Mouse (Mus musculus): ENCODE measurements around the gene Lrrc66. TPM values are rescaled to one million over a fixed set of nuclear protein-coding genes. Genes with fewer than 3 reads are reported as not detected.
"Not testable (repeated sequence)": the region's sequence is repeated elsewhere in the genome, so short reads cannot be mapped to it uniquely, and the experiment has no call there.

Gene Lrrc66
- total and polyA plus RNA-seq, 3 experiments: 0.04 TPM; not detected in 2

GRCm38 (mm10) chr5:73586597-73586996, 45.7 kb downstream of the Lrrc66 start:
- dilution Hi-C loops (cut with MboI; ENCODE audit: extremely low pct_ligation_motif_present, extremely low pct_unique_long_range_greater_than_20kb, low sequenced_read_pairs): no loop called here
- Histone ChIP-seq H3K4me3 (replicated peaks in 1 of 3; ENCODE audit: low read depth in 2 of 3, low read length in 2 of 3, poor library complexity in 1 of 3) (no peak overlapping the region), H3K4me2 (ENCODE audit: insufficient read depth, low read depth, poor library complexity, severe bottlenecking) (no peak overlapping the region), H3K36me3 (replicated peaks in 1 of 2; ENCODE audit: control insufficient read depth in 1 of 2, insufficient read depth in 1 of 2, low read length in 1 of 2) (no peaks in the 10 kb centered on the region), H3K79me2 (replicated peaks; ENCODE audit: control insufficient read depth, extremely low read depth, insufficient read depth, poor library complexity, severe bottlenecking) (no peaks in the 10 kb centered on the region), H3K4me1 (ENCODE audit: control insufficient read depth in 1 of 2, insufficient read depth in 2 of 2) (no peaks in the 10 kb centered on the region), H3K9me3 (replicated peaks; ENCODE audit: low read length) (no peaks in the 10 kb centered on the region), H3K27me3 (replicated peaks) (no peaks in the 10 kb centered on the region), H3K27ac (ENCODE audit: insufficient read depth, low read depth) (no peak overlapping the region), H3K9ac (ENCODE audit: insufficient read depth, low read depth) (no peak overlapping the region)
- DNase-seq (ENCODE audit: extremely low read depth): no peak
- in situ Hi-C loops (cut with MboI; ENCODE audit: low pct_ligation_motif_present, low pct_unique_long_range_greater_than_20kb, low sequenced_read_pairs): no loop called here
- TF ChIP-seq E2F4 (IDR thresholded peaks at IDR 0.05; ENCODE audit: insufficient replicate concordance, low read depth, low read length) (no peak), ZC3H11A (IDR thresholded peaks at IDR 0.05; ENCODE audit: low read depth, low read length) (no peak), MYC (IDR thresholded peaks at IDR 0.05; ENCODE audit: low read depth, low read length) (no peak), BHLHE40 (IDR thresholded peaks at IDR 0.05; ENCODE audit: low read depth, low read length) (no peak)

- Histone ChIP-seq H3K4me2 (ENCODE audit: insufficient read depth, low read depth, poor library complexity, severe bottlenecking) (no peak overlapping the region), H3K4me3 (replicated peaks in 1 of 3; ENCODE audit: low read depth in 2 of 3, low read length in 2 of 3, poor library complexity in 1 of 3) (no peak overlapping the region), H3K9ac (ENCODE audit: insufficient read depth, low read depth) (no peak overlapping the region), H3K79me2 (replicated peaks; ENCODE audit: control insufficient read depth, extremely low read depth, insufficient read depth, poor library complexity, severe bottlenecking) (no peaks in the 10 kb centered on the region), H3K4me1 (ENCODE audit: control insufficient read depth in 1 of 2, insufficient read depth in 2 of 2) (no peaks in the 10 kb centered on the region), H3K27ac (ENCODE audit: insufficient read depth, low read depth) (no peak overlapping the region), H3K36me3 (replicated peaks in 1 of 2; ENCODE audit: control insufficient read depth in 1 of 2, insufficient read depth in 1 of 2, low read length in 1 of 2) (no peaks in the 10 kb centered on the region), H3K9me3 (replicated peaks; ENCODE audit: low read length) (no peaks in the 10 kb centered on the region), H3K27me3 (replicated peaks) (no peaks in the 10 kb centered on the region)
- in situ Hi-C loops (cut with MboI; ENCODE audit: low pct_ligation_motif_present, low pct_unique_long_range_greater_than_20kb, low sequenced_read_pairs) (no loop called here), dilution Hi-C loops (cut with MboI; ENCODE audit: extremely low pct_ligation_motif_present, extremely low pct_unique_long_range_greater_than_20kb, low sequenced_read_pairs) (no loop called here)
- TF ChIP-seq JUN (IDR thresholded peaks at IDR 0.05; ENCODE audit: insufficient read depth, low read depth, low read length) (no peak), RCOR1 (conservative IDR thresholded peaks at IDR 0.05; ENCODE audit: low read depth, low read length) (no peak), POLR2AphosphoS2 (IDR thresholded peaks at IDR 0.05; ENCODE audit: low read depth, low read length) (no peak), ETS1 (conservative IDR thresholded peaks at IDR 0.05; ENCODE audit: low read depth, low read length) (no peak), EP300 (IDR thresholded peaks at IDR 0.05; ENCODE audit: low read length) (no peak), PAX5 (IDR thresholded peaks at IDR 0.05; ENCODE audit: low read length) (no peak), CHD2 (IDR thresholded peaks at IDR 0.05; ENCODE audit: low read length) (no peak), MAFK (IDR thresholded peaks at IDR 0.05; ENCODE audit: insufficient replicate concordance, low read length) (no peak), MAZ (IDR thresholded peaks at IDR 0.05; ENCODE audit: low read depth, low read length) (no peak), TBP (conservative IDR thresholded peaks at IDR 0.05; ENCODE audit: low read depth, low read length) (no peak), NRF1 (IDR thresholded peaks at IDR 0.05; ENCODE audit: low read depth, low read length) (no peak), CHD1 (IDR thresholded peaks at IDR 0.05; ENCODE audit: low read depth, low read length) (no peak), ZKSCAN1 (IDR thresholded peaks at IDR 0.05; ENCODE audit: borderline replicate concordance, low read depth, low read length) (no peak), ZC3H11A (IDR thresholded peaks at IDR 0.05; ENCODE audit: low read depth, low read length) (no peak)
- no peak for DNase-seq (ENCODE audit: extremely low read depth)
Measured at GRCm38 (mm10) chr5:73585212-73586115, 46.9 kb downstream of the Lrrc66 start.

GRCm38 (mm10) chr5:73584011-73584410, 48.3 kb downstream of the Lrrc66 start:
- H3K4me3 ChIP-seq (replicated peaks in 1 of 3; ENCODE audit: low read depth in 2 of 3, low read length in 2 of 3, poor library complexity in 1 of 3); H3K36me3 ChIP-seq (replicated peaks in 1 of 2; ENCODE audit: control insufficient read depth in 1 of 2, insufficient read depth in 1 of 2, low read length in 1 of 2); dilution Hi-C loops (cut with MboI; ENCODE audit: extremely low pct_ligation_motif_present, extremely low pct_unique_long_range_greater_than_20kb, low sequenced_read_pairs); H3K27me3 ChIP-seq (replicated peaks); H3K9me3 ChIP-seq (replicated peaks; ENCODE audit: low read length); in situ Hi-C loops (cut with MboI; ENCODE audit: low pct_ligation_motif_present, low pct_unique_long_range_greater_than_20kb, low sequenced_read_pairs); H3K9ac ChIP-seq (ENCODE audit: insufficient read depth, low read depth); H3K4me1 ChIP-seq (ENCODE audit: control insufficient read depth in 1 of 2, insufficient read depth in 2 of 2); DNase-seq (ENCODE audit: extremely low read depth); H3K79me2 ChIP-seq (replicated peaks; ENCODE audit: control insufficient read depth, extremely low read depth, insufficient read depth, poor library complexity, severe bottlenecking); H3K4me2 ChIP-seq (ENCODE audit: insufficient read depth, low read depth, poor library complexity, severe bottlenecking); H3K27ac ChIP-seq (ENCODE audit: insufficient read depth, low read depth): not testable (repeated sequence)

Data from CH12.LX (cell line).